Mouse (Mus musculus) heart, postnatal 0 days (tissue): ENCODE data around the gene Snai1. TPM values are rescaled to one million over a fixed set of nuclear protein-coding genes. Genes with fewer than 3 reads are reported as not detected.

Experiments
- ATAC-seq: fragments of 200-750 bp; cut with Nextera tagmentation; 2 replicates; pipeline ENCODE4 v1.8.0; 2017; ENCODE audit warnings: low read depth, moderate number of reproducible peaks, moderate library complexity; ENCODE audit not compliant: insufficient read depth
- DNase-seq: peaks from one replicate; pipeline ENCODE4 v3.0.0-alpha.2; 2016; ENCODE audit warnings: low spot score
- H3K27ac ChIP-seq: fragments of 300-500 bp; sonication (generic); 2 replicates; pipeline ENCODE4 v1.5.1; 2014; ENCODE audit warnings: low read depth, mild to moderate bottlenecking
- H3K27me3 ChIP-seq: fragments of 300-500 bp; sonication (generic); 2 replicates; pipeline ENCODE4 v1.6.1; 2014; ENCODE audit warnings: low read length, mixed read lengths; ENCODE audit not compliant: control insufficient read depth, insufficient read depth
- H3K36me3 ChIP-seq: fragments of 300-500 bp; sonication (generic); replicated peaks from 2 replicates; pipeline ENCODE4 v1.6.1; 2014; ENCODE audit warnings: low read length, mixed read lengths; ENCODE audit not compliant: control insufficient read depth, insufficient read depth
- H3K4me1 ChIP-seq: fragments of 300-500 bp; sonication (generic); 2 replicates; pipeline ENCODE4 v1.6.1; 2014; ENCODE audit warnings: antibody characterized with exemption; ENCODE audit not compliant: control insufficient read depth, insufficient read depth
- H3K4me2 ChIP-seq: fragments of 300-500 bp; sonication (generic); 2 replicates; pipeline ENCODE4 v1.6.1; 2014; ENCODE audit warnings: low read depth, mild to moderate bottlenecking, low read length, moderate library complexity
- H3K4me3 ChIP-seq: fragments of 300-500 bp; sonication (generic); 2 replicates; pipeline ENCODE4 v1.5.1; 2014; ENCODE audit warnings: low read depth, low read length
- H3K9ac ChIP-seq: fragments of 300-500 bp; sonication (generic); replicated peaks from 2 replicates; pipeline ENCODE4 v1.6.1; 2014; ENCODE audit warnings: low read depth, low read length, mixed read lengths
- H3K9me3 ChIP-seq: fragments of 300-500 bp; sonication (generic); replicated peaks from 2 replicates; pipeline ENCODE4 v1.6.1; 2016; ENCODE audit warnings: low read length; ENCODE audit not compliant: control insufficient read depth
- CTCF ChIP-seq: IDR thresholded peaks from 2 replicates; pipeline ENCODE4 v1.5.1; 2016; ENCODE audit warnings: antibody characterized with exemption, control low read depth, low read depth
- EP300 ChIP-seq: IDR thresholded peaks from 2 replicates; pipeline ENCODE4 v1.6.1; 2016; ENCODE audit warnings: antibody characterized with exemption, low read depth
- WGBS: fragments of 180-500 bp; shearing (Covaris S2); extraction: QIAGEN DNeasy Blood & Tissue Kit; methylation state at CpG from one replicate; pipeline ENCODE4 v1.1.7; 2014; 5-methylcytosine and 5-hydroxymethylcytosine counted together
- polyA plus RNA-seq: library from polyadenylated mRNA; unstranded; fragments of >200 nt; fragmentation: Nextera tagmentation; extraction: Ambion mirVana; gene quantifications from 2 replicates; pipeline ENCODE4 v1.2.1, GENCODE M21; 2015
- total RNA-seq: library from RNA; depleted of rRNA; stranded (reverse); fragments of >200 nt; gene quantifications from 2 replicates; pipeline ENCODE4 v1.2.3, GENCODE M21; 2014; ENCODE audit warnings: low replicate concordance; rRNA removed

Gene Snai1
- total RNA-seq: 1.5 TPM in 1 of 2 replicates, not detected in the other
- 6.0 and 7.0 TPM in 2 replicates for polyA plus RNA-seq

DNA sequence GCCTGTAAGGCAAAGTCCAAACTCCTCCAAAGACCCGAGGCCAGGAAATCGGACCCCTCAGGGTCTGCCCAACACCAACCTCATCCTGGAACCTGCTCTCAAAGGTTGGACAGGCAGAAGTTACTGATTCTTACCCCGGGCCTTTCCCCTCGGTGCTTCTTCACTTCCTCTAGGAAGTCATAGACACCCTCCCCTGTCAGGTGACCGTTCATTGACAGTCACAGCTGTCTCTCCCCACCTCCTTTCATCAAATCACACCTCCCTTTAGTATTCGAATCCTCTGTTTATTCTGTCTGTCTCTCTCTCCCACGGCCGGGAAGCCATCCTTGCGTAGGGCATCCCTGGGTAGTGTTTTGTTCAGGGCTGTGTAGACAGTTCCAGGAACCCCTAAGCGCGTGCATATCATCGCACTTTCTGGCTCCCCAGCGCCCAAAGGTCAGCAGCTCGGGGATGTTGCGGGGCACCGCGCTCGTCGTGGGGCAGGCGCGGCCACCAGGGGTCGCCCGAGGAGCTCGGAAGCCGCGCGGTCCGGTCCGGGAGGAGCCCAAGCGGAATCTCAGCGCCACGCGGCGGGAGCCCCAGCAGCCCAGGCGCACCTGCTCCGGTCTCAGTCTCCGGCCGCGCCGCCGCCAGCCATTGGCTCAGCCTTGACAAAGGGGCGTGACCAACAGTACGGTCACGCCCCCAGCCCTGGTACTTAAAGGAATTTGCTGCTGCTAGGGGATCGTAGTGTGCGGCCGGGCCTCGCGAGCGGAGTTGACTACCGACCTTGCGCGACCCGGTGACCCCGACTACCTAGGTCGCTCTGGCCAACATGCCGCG is at the start of gene Snai1:
Gene Snai1, plus strand, starts transcription at position 720 of the 822 bp plus-strand sequence.
- H3K36me3 ChIP-seq: 0 out of 2 replicates have a peak, but pooled peaks cover 4% of the 10 kb centered on the region
- under 1% methylated on average over 53 of the region's 58 CpGs for WGBS
- H3K27me3 ChIP-seq: peaks cover 23% of the 10 kb centered on the region
- ATAC-seq: peak; percentile 97
- TF ChIP-seq CTCF: peak; percentile 86
- TF ChIP-seq EP300: 0 out of 2 replicates have a peak, but pooled peaks have one; percentile 31
- peak within 1 kb of the TSS; percentile 49 for H3K9ac ChIP-seq
- peak within 1 kb of the TSS; percentile 10; the same call in 1 of the 2 replicates for H3K27ac ChIP-seq
- H3K4me3 ChIP-seq: peak within 1 kb of the TSS; percentile 42
- peak within 1 kb of the TSS; percentile 57 for H3K4me2 ChIP-seq
- H3K9me3 ChIP-seq: no peaks in the 10 kb centered on the region
- peaks cover 7% of the 10 kb centered on the region for H3K4me1 ChIP-seq
- peak; percentile 89 for DNase-seq

DNA sequence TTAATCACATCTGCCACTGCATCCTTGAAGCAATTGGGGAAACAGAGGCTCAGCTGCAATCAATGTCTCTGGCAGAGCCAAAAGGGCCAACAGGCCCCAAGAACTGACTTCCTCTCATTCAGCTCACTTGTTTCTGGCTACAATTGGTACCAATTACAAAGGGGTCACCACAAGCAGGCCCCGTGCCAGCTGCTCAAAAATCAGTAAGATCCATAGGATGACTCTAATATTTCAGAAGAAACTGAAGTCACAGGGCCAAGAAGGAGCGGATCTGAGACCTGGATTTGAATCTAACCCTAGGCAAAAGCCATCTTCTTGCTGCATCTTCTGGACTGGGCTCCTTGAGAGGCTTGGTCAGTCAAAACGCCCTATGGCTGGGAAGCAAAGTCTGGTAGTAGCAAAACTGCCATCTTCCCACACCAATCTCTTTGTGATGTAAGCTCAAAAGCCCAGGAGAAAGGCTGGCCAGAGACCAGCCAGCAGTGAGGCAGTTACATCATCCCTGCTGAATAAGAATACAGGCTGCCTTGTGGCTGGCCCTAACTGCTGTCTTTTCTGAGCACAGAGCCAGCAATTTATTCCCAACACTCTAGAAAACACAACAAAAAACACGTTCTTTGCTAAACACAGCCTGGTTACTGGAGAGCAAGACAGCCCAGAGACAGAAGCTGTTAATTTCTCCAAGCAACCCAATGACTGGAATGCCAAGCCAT is 47.0 kb upstream of the Snai1 start:
- Histone ChIP-seq H3K4me3 (peak overlapping the region; percentile 100), H3K27me3 (no peaks in the 10 kb centered on the region), H3K9ac (peak overlapping the region; percentile 99; the same call in 1 of the 2 replicates), H3K27ac (peak overlapping the region; percentile 2; the same call in 1 of the 2 replicates), H3K9me3 (no peaks in the 10 kb centered on the region), H3K36me3 (no peaks in the 10 kb centered on the region), H3K4me1 (peaks cover 24% of the 10 kb centered on the region), H3K4me2 (peak overlapping the region; percentile 94)
- no peak for TF ChIP-seq EP300
- TF ChIP-seq CTCF: no peak
- 74% methylated on average over 4 of the region's 4 CpGs for WGBS
- no peak for DNase-seq
- ATAC-seq: no peak

DNA sequence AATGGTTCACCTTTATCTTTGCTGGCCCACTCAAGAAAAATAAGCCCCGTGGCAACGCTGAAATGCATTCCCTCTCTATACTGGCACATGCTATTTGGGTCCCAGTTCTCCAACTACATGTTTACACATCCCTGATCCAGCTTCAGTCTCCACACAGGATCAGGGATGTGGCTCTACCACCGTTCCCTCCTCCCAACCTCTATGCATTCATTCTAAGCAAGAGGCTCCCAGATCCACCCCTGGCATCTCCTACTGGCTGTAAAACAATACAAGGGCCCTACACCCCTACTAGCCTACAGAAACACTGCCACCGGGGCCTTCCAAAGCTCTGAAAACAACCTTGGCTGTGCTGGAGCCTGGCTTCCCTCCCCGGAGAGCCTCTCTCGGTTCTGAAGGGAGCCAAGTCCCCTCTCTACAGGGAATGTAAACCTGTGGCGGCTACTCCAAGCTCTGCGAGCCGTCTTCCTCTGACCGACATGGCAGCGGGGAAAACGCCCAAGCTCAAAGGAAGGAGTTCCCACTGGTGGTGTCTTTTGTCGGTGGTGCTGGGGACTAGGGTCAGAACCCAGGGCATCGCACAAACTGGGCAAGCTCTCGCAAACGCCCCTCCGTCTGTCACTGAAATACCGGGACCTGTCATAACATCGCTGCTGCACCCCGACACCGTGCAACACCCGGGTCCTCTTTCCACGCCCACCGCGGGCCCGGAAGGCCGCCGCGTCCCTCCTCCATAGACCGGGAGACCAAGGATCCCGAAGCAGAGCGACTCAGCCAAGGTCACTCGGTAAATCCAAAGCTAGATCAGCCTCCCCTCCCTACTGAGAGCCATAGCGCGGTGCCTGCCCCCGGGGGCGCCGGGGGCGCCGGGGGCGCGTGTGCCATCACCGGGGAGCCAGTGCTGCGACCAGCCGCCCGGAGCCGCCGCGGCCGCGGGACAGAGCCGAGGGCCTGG is 46.0 kb upstream of the Snai1 start, which contains the start of gene Rnf114:
Gene Rnf114, plus strand, starts transcription at position 889 of the 952 bp plus-strand sequence.
- WGBS: 2% methylated on average over 46 of the region's 52 CpGs
- peak within 1 kb of the TSS; percentile 94 for H3K4me2 ChIP-seq

DNA sequence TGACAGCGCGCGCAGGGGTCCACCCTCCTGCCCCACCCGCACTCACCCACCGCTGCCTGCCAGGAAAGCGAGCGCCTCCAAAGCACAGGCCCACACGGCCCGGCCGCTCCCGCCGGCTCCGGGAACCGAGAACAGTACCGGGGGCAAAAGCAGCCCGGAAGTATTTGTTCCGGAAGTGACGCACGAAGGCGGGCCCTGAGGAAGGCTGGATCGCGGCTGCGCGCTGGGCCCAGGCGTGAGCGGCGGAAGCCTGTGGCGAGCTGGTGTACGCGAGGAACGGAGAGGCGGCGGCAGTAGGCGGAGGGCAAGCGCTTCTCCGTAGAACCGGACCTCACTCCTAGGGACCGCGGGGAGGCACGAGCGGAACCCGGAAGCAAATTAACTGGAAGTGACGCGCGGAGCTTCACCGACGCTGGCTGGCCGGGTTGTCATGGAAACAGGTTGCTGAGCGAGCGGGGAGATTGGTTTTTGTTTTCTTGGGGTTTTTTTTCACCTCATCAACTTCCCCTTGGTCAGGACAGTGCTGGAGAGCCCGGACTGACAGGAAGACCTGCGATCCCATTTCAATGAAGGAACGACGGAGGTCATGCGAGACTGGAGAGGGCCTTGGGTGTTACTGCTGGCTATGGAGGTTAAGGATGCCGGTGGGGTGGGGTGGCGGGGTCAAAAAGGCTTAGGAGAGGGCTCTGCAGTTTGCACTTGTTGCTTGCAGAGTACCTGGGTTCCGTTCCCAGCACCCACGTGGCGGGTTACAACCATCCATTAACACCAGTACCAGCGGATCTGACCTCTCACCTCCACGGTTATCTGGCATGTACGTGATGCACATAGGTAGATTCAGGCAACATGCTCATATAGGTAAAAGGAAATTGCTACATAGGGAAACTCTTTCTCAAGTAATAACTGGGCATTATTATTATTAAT is 45.0 kb upstream of the Snai1 start, which contains the start of gene Spata2:
Gene Spata2, minus strand, starts transcription at position 175 of the 924 bp plus-strand sequence.
- Histone ChIP-seq H3K27ac (peak within 1 kb of the TSS; percentile 98), H3K36me3 (no peaks in the 10 kb centered on the region), H3K27me3 (no peaks in the 10 kb centered on the region), H3K9me3 (no peaks in the 10 kb centered on the region), H3K4me1 (peaks cover 15% of the 10 kb centered on the region), H3K9ac (peak within 1 kb of the TSS; percentile 99), H3K4me2 (peak within 1 kb of the TSS; percentile 94), H3K4me3 (peak within 1 kb of the TSS; percentile 100)
- WGBS: 2% methylated on average over 62 of the region's 63 CpGs
- peak; percentile 92 for DNase-seq
- ATAC-seq: peak; percentile 82
- TF ChIP-seq EP300 (0 out of 2 replicates have a peak, but pooled peaks have one; percentile 47), CTCF (no peak)

More for the DNA sequence above, 46.0 kb upstream of the Snai1 start, which contains the start of gene Rnf114:
- no peaks in the 10 kb centered on the region for H3K9me3 ChIP-seq
- H3K36me3 ChIP-seq: no peaks in the 10 kb centered on the region
- peaks cover 15% of the 10 kb centered on the region for H3K4me1 ChIP-seq
- H3K27ac ChIP-seq: peak within 1 kb of the TSS; percentile 98
- H3K4me3 ChIP-seq: peak within 1 kb of the TSS; percentile 100
- ATAC-seq: peak; percentile 34
- DNase-seq: no peak
- TF ChIP-seq CTCF: no peak
- TF ChIP-seq EP300: no peak
- peak within 1 kb of the TSS; percentile 99 for H3K9ac ChIP-seq
- H3K27me3 ChIP-seq: no peaks in the 10 kb centered on the region
